Mouse (Mus musculus): ENCODE data around the gene Dus1l.
"Not testable (repeated sequence)": the region's sequence is repeated elsewhere in the genome, so short reads cannot be mapped to it uniquely, and the experiment has no call there.

Dus1l gene

GRCm38 (mm10) chr11:120775774-120776469 is 20.3 kb downstream of the Dus1l start:
- DNase-seq (ENCODE audit: low spot score): peak; percentile 96

DNA sequence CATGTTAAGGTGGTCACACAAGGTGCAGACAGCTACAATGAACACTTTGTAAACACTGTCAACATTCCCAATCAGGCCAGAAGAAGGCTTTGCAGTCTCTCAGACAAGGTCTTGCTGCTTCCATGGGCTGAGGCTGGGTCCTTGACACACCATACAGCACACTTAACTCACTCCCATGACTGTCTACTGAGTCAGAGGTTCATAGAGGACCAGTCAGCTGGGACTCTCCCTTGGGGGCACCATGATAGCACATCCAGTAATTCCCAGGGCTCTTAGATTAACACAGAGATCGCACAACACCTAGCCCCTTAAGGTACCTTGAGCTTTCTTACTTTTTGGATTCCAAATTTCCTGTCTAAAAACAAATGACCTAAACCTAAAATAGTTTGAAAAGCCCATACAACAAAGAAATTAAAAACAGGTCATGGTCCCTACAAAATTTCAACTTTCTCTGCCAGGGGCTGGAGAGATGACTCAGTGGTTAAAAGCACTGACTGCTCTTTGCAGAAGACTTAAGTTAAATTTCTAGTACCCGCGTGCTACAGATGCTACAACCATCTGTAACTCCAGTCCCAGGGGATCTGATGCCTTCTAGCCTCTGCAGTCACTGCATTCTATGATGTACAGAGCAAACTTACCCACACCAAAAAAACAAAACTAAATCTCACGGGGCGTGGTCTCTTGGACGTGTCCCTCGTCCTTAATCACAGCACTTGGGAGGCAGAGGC is 22.6 kb downstream of the Dus1l start:
- no peak for DNase-seq (ENCODE audit: low spot score)

- no peak for DNase-seq (ENCODE audit: low spot score)
Measured at GRCm38 (mm10) chr11:120772749-120773148, 23.5 kb downstream of the Dus1l start.

DNA sequence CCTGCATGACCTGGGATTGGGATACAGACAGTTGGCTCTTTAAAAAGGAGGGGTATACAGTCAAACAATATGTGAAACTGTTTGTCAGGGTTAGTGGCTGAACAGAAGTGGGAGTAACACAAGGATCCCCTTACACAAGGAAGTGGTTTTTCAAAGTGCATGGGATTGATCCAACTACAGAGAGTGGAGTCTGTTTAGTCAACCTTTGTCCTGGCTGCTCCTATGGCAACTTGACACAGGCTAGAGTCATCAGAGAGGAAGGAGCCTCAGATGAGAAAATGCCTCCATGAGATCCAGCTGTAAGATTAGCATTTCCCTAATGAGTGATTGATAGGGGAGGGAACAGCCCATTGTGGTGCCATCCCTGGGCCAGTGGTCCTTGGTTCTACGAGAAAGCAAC is 28.0 kb downstream of the Dus1l start:
- DNase-seq (ENCODE audit: low spot score): no peak

GRCm38 (mm10) chr11:120767023-120767422 is 29.2 kb downstream of the Dus1l start:
- not testable (repeated sequence) for DNase-seq (ENCODE audit: low spot score)

GRCm38 (mm10) chr11:120763121-120763999 is 32.8 kb downstream of the Dus1l start:
- DNase-seq (ENCODE audit: low spot score): not testable (repeated sequence)

DNA sequence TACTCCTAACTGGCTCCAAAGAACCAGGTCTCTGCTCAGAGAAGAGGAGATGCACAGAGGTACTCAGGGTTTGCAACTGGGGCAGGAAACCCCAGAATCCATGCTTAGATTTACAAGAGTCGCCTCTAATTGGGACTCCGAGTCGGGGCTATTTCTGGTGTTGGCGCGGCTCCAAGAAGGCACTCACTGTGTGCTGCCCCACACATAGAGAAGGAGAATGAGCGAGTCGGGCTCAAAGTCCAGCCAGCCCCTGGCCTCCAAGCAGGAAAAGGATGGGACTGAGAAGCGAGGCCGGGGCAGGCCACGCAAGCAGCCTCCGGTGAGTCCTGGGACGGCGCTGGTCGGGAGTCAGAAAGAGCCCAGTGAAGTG is 33.5 kb downstream of the Dus1l start, which contains the start of gene Hmga1b:
TSS of gene Hmga1b (plus strand) at position 123 of the 370 bp plus-strand sequence.
- DNase-seq (ENCODE audit: low spot score): not testable (repeated sequence)

DNA sequence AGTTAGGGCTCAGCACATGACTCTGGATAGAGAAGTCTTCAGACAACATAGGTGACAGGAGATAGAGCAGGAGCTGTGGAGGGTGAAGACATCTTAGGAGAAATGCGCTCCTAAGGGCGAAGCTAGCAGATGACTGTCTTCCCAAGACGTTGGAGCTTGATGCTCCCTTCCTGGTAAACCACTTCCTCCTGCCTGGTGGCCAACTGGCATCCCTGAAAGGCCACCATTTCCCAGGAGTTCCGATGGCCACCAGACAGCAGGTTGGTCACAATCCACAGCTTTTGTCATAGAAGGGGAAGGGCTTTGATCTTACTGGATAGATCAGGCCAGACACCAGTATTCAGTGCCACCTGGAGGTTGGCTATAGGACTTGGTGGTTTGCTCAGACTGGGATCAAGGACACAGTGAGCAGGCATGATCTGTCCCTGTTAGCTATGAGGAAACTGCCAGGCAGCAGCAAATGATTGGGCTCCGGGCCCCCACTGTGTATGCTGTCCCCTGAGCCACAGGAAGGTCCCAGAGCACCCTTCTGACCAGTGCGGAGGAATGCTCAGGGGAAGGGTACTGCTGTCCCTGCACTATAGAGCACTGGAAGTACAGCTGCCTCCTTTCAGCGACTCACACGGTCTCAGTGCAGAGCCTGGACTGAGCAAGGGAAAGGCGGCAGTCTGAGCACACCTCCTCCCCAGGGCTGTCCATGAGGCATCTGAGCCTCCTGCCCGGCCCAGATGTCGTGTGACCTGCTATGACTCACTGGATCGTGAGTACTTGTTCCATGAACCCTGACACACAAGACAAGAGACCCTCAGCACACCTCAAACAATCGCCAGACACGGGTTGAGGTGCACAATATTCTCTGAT is 34.2 kb downstream of the Dus1l start:
- DNase-seq (ENCODE audit: low spot score): no peak

GRCm38 (mm10) chr11:120760236-120760635 is 36.0 kb downstream of the Dus1l start:
- DNase-seq (ENCODE audit: low spot score): no peak

DNA sequence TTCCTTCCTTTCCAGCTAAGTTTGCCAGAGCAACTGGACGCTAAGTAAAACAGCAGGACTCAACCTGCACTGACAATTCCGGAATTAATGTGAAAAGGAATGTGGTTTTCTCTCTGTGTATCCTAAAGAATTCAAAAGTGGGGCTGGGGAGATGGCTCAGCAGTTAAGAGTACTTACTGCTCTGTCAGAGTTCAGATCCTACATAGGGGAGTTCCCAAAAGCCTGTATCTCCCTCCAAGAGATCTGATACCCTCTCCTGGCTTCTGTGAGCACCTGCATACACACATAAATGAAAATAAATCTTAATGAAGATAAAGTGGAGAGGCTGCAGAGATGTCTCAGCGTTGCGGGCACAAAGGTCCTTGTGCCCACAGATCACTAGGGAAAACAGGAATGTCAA is 44.6 kb downstream of the Dus1l start:
- DNase-seq (ENCODE audit: low spot score): no peak

GRCm38 (mm10) chr11:120749430-120749829 is 46.8 kb downstream of the Dus1l start:
- no peak for DNase-seq (ENCODE audit: low spot score)

DNA sequence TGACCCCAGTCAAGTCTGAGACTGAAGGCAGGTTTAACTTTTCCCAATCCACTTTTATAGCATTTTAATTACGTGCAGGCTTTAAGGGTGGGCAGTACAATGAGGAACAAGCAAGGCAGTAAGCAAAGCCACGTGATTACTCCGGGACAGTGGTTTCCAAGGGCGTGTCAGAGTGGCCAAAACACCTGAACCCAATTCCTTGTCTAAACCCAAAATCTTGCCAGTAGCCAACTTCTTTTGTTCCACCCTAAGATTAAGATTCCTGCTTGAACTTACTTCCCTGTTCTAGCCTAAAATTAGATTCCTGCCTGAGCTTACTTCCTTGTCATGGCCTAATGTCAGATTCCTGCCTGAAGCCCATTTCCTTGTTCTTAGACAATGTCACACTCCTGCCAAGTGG is 48.2 kb downstream of the Dus1l start:
- no peak for DNase-seq (ENCODE audit: low spot score)

GRCm38 (mm10) chr11:120744121-120744701 is 52.0 kb downstream of the Dus1l start:
- no peak for DNase-seq (ENCODE audit: low spot score)

- DNase-seq (ENCODE audit: low spot score): no peak
Measured at GRCm38 (mm10) chr11:120740981-120741380, 55.2 kb downstream of the Dus1l start.
